Mouse (Mus musculus) B cell, adult (primary cell): Measurements from ENCODE around the gene Olfr1107. TPM values are rescaled to one million over a fixed set of nuclear protein-coding genes. Genes with fewer than 3 reads are reported as not detected.

ENCODE experiments used
- total RNA-seq: library from RNA; stranded (reverse); gene quantifications from 4 replicates; pipeline ENCODE4 v1.2.4, GENCODE M21; 2023; ENCODE audit not compliant: inconsistent age

The Olfr1107 gene
- not detected in 4 replicates for total RNA-seq

GRCm38 (mm10) chr2:87075717-87076116, at the start of gene Olfr1107:
Gene Olfr1107, minus strand, starts transcription at chr2:87075817.

GRCm38 (mm10) chr2:87114467-87114866, 38.9 kb upstream of the Olfr1107 start, which contains the start of gene Olfr259:
Gene Olfr259, minus strand, starts transcription at chr2:87114567.

GRCm38 (mm10) chr2:87095908-87096307, 20.3 kb upstream of the Olfr1107 start, which contains the start of gene Olfr1109:
Gene Olfr1109, minus strand, starts transcription at chr2:87096008.

GRCm38 (mm10) chr2:87052173-87052572, 23.4 kb downstream of the Olfr1107 start, which contains the start of gene Olfr1106:
Gene Olfr1106, minus strand, starts transcription at chr2:87052273.

GRCm38 (mm10) chr2:87036431-87036830, 39.2 kb downstream of the Olfr1107 start, which contains the start of gene Olfr1105:
Gene Olfr1105, minus strand, starts transcription at chr2:87036531.

GRCm38 (mm10) chr2:87026980-87027379, 48.6 kb downstream of the Olfr1107 start, which contains the start of gene Olfr1104:
Gene Olfr1104, minus strand, starts transcription at chr2:87027080.

Other genes starting within 250 kb of the Olfr1107 start
- not detected in 4 replicates for gene Olfr1095, start 224.1 kb downstream of the Olfr1107 start, total RNA-seq
- gene Gm13723, start 201.0 kb downstream of the Olfr1107 start, total RNA-seq: not detected in 4 replicates
- gene Olfr1097, start 183.6 kb downstream of the Olfr1107 start, total RNA-seq: not detected in 4 replicates
- not detected in 4 replicates for gene Olfr1098, start 151.3 kb downstream of the Olfr1107 start, total RNA-seq
- gene Olfr1099, start 115.1 kb downstream of the Olfr1107 start, total RNA-seq: not detected in 4 replicates
- gene Olfr1100, start 95.9 kb downstream of the Olfr1107 start, total RNA-seq: not detected in 4 replicates
- not detected in 4 replicates for gene Olfr1101, start 84.6 kb downstream of the Olfr1107 start, total RNA-seq
- gene Olfr1102, start 77.4 kb downstream of the Olfr1107 start, total RNA-seq: not detected in 4 replicates
- gene Olfr1104, start 48.7 kb downstream of the Olfr1107 start, total RNA-seq: not detected in 4 replicates
- not detected in 4 replicates for gene Olfr1105, start 39.3 kb downstream of the Olfr1107 start, total RNA-seq
- not detected in 4 replicates for gene Olfr1106, start 23.5 kb downstream of the Olfr1107 start, total RNA-seq
- gene Olfr1109, start 20.2 kb upstream of the Olfr1107 start, total RNA-seq: not detected in 4 replicates
- not detected in 4 replicates for gene Olfr259, start 38.8 kb upstream of the Olfr1107 start, total RNA-seq
- gene Olfr1110, start 64.5 kb upstream of the Olfr1107 start, total RNA-seq: not detected in 4 replicates
- not detected in 4 replicates for gene Olfr1111, start 76.8 kb upstream of the Olfr1107 start, total RNA-seq
- gene Olfr1112, start 112.0 kb upstream of the Olfr1107 start, total RNA-seq: not detected in 4 replicates
- gene Olfr1113, start 133.2 kb upstream of the Olfr1107 start, total RNA-seq: not detected in 4 replicates
- gene Olfr1115, start 172.2 kb upstream of the Olfr1107 start, total RNA-seq: not detected in 4 replicates
- not detected in 4 replicates for gene Olfr1116, start 191.7 kb upstream of the Olfr1107 start, total RNA-seq
- not detected in 4 replicates for gene Olfr1118, start 231.8 kb upstream of the Olfr1107 start, total RNA-seq